Mouse (Mus musculus): ENCODE results near the gene Car14. TPM values are rescaled to one million over a fixed set of nuclear protein-coding genes. Genes with fewer than 3 reads are reported as not detected.

Gene Car14
- total and polyA plus RNA-seq, 2 experiments from 2014 or later: 9.4 to 16.7 TPM

GRCm38 (mm10) chr3:95907613-95908012 lies 3.1 kb upstream of the Car14 start:
- no peaks in the 10 kb centered on the region for H3K36me3 ChIP-seq (ENCODE audit: insufficient read depth, low read length)
- no peak overlapping the region for H3K4me2 ChIP-seq (ENCODE audit: low read depth, low read length)
- no peak overlapping the region for H3K27ac ChIP-seq
- TF ChIP-seq CTCF (IDR thresholded peaks at IDR 0.05; ENCODE audit: low read depth): no peak
- no peak overlapping the region for H3K9ac ChIP-seq (replicated peaks; ENCODE audit: low read length)
- 44% methylated on average over 4 of the region's 4 CpGs for WGBS
- peaks cover 8% of the 10 kb centered on the region; the same call in 1 of the 2 replicates for H3K27me3 ChIP-seq (ENCODE audit: insufficient read depth, low read length)
- no peaks in the 10 kb centered on the region for H3K9me3 ChIP-seq (ENCODE audit: low read length)
- H3K4me1 ChIP-seq (ENCODE audit: insufficient read depth, low read length): peaks cover 11% of the 10 kb centered on the region; the same call in 1 of the 2 replicates
- ATAC-seq: no peak
- H3K4me3 ChIP-seq (ENCODE audit: low read length): no peak overlapping the region
- no peak for DNase-seq (ENCODE audit: low spot score)

- peak; percentile 83 for TF ChIP-seq CTCF (IDR thresholded peaks at IDR 0.05; ENCODE audit: low read depth)
- no peaks in the 10 kb centered on the region for H3K36me3 ChIP-seq (ENCODE audit: insufficient read depth, low read length)
These were observed 2.4 kb upstream of the Car14 start for GRCm38 (mm10) chr3:95906860-95907259.

GRCm38 (mm10) chr3:95905940-95906492 lies 1.5 kb upstream of the Car14 start:
- peak; percentile 68 for TF ChIP-seq CTCF (IDR thresholded peaks at IDR 0.05; ENCODE audit: low read depth)
- peak overlapping the region; percentile 53 for H3K4me2 ChIP-seq (ENCODE audit: low read depth, low read length)
- no peaks in the 10 kb centered on the region for H3K36me3 ChIP-seq (ENCODE audit: insufficient read depth, low read length)
- H3K4me1 ChIP-seq (ENCODE audit: insufficient read depth, low read length): peaks cover 11% of the 10 kb centered on the region; the same call in 1 of the 2 replicates
- H3K27ac ChIP-seq: no peak overlapping the region
- ATAC-seq (no peak), DNase-seq (ENCODE audit: low spot score) (peak; percentile 68)
- H3K4me3 ChIP-seq (ENCODE audit: low read length): peak overlapping the region; percentile 17
- H3K9me3 ChIP-seq (ENCODE audit: low read length): no peaks in the 10 kb centered on the region
- under 1% methylated on average over 12 of the region's 12 CpGs for WGBS
- peaks cover 8% of the 10 kb centered on the region; the same call in 1 of the 2 replicates for H3K27me3 ChIP-seq (ENCODE audit: insufficient read depth, low read length)
- no peak overlapping the region for H3K9ac ChIP-seq (replicated peaks; ENCODE audit: low read length)

More at GRCm38 (mm10) chr3:95906860-95907259, 2.4 kb upstream of the Car14 start:
- Histone ChIP-seq H3K4me3 (ENCODE audit: low read length) (peak overlapping the region; percentile 10; the same call in 1 of the 2 replicates), H3K4me1 (ENCODE audit: insufficient read depth, low read length) (peaks cover 11% of the 10 kb centered on the region; the same call in 1 of the 2 replicates), H3K27ac (no peak overlapping the region), H3K4me2 (ENCODE audit: low read depth, low read length) (peak overlapping the region; percentile 53), H3K27me3 (ENCODE audit: insufficient read depth, low read length) (peaks cover 8% of the 10 kb centered on the region; the same call in 1 of the 2 replicates), H3K9me3 (ENCODE audit: low read length) (no peaks in the 10 kb centered on the region), H3K9ac (replicated peaks; ENCODE audit: low read length) (no peak overlapping the region)
- peak; percentile 59 for DNase-seq (ENCODE audit: low spot score)
- under 1% methylated on average over 12 of the region's 12 CpGs for WGBS
- no peak for ATAC-seq

GRCm38 (mm10) chr3:95905146-95905939 lies 852 bp upstream of the Car14 start:
- ATAC-seq (peak; percentile 30; the same call in 1 of the 2 replicates), DNase-seq (ENCODE audit: low spot score) (peak; percentile 25)
- no peaks in the 10 kb centered on the region for H3K9me3 ChIP-seq (ENCODE audit: low read length)
- peaks cover 11% of the 10 kb centered on the region; the same call in 1 of the 2 replicates for H3K4me1 ChIP-seq (ENCODE audit: insufficient read depth, low read length)
- peak overlapping the region; percentile 53 for H3K4me2 ChIP-seq (ENCODE audit: low read depth, low read length)
- 0 out of 2 replicates have a peak overlapping the region, but pooled peaks have one; percentile 17 for H3K9ac ChIP-seq (replicated peaks; ENCODE audit: low read length)
- peaks cover 8% of the 10 kb centered on the region; the same call in 1 of the 2 replicates for H3K27me3 ChIP-seq (ENCODE audit: insufficient read depth, low read length)
- TF ChIP-seq CTCF (IDR thresholded peaks at IDR 0.05; ENCODE audit: low read depth): no peak
- peak overlapping the region; percentile 17 for H3K4me3 ChIP-seq (ENCODE audit: low read length)
- WGBS: under 1% methylated on average over 18 of the region's 18 CpGs
- no peak overlapping the region for H3K27ac ChIP-seq
- H3K36me3 ChIP-seq (ENCODE audit: insufficient read depth, low read length): no peaks in the 10 kb centered on the region

GRCm38 (mm10) chr3:95903753-95904502 lies 563 bp downstream of the Car14 start:
- ATAC-seq (no peak), DNase-seq (ENCODE audit: low spot score) (no peak)
- H3K9ac ChIP-seq (replicated peaks; ENCODE audit: low read length): 0 out of 2 replicates have a peak overlapping the region, but pooled peaks have one; percentile 2
- H3K4me2 ChIP-seq (ENCODE audit: low read depth, low read length): peak overlapping the region; percentile 53
- H3K27ac ChIP-seq: no peak overlapping the region
- peaks cover 8% of the 10 kb centered on the region; the same call in 1 of the 2 replicates for H3K27me3 ChIP-seq (ENCODE audit: insufficient read depth, low read length)
- no peak for TF ChIP-seq CTCF (IDR thresholded peaks at IDR 0.05; ENCODE audit: low read depth)
- H3K4me3 ChIP-seq (ENCODE audit: low read length): peak overlapping the region; percentile 17
- peaks cover 11% of the 10 kb centered on the region; the same call in 1 of the 2 replicates for H3K4me1 ChIP-seq (ENCODE audit: insufficient read depth, low read length)
- no peaks in the 10 kb centered on the region for H3K9me3 ChIP-seq (ENCODE audit: low read length)
- 5% methylated on average over 15 of the region's 15 CpGs for WGBS
- no peaks in the 10 kb centered on the region for H3K36me3 ChIP-seq (ENCODE audit: insufficient read depth, low read length)

GRCm38 (mm10) chr3:95902643-95903042 lies 1.8 kb downstream of the Car14 start:
- Histone ChIP-seq H3K9ac (replicated peaks; ENCODE audit: low read length) (no peak overlapping the region), H3K36me3 (ENCODE audit: insufficient read depth, low read length) (0 out of 2 replicates have a peak, but pooled peaks cover 1% of the 10 kb centered on the region), H3K4me1 (ENCODE audit: insufficient read depth, low read length) (peaks cover 11% of the 10 kb centered on the region; the same call in 1 of the 2 replicates), H3K4me2 (ENCODE audit: low read depth, low read length) (no peak overlapping the region), H3K27me3 (ENCODE audit: insufficient read depth, low read length) (peaks cover 8% of the 10 kb centered on the region; the same call in 1 of the 2 replicates), H3K9me3 (ENCODE audit: low read length) (no peaks in the 10 kb centered on the region), H3K4me3 (ENCODE audit: low read length) (no peak overlapping the region), H3K27ac (no peak overlapping the region)
- DNase-seq (ENCODE audit: low spot score) (no peak), ATAC-seq (no peak; the same call in 1 of the 2 replicates)
- WGBS: 22% methylated on average over 5 of the region's 6 CpGs
- TF ChIP-seq CTCF (IDR thresholded peaks at IDR 0.05; ENCODE audit: low read depth): no peak

All from hindbrain, postnatal 0 days (tissue).